Mouse (Mus musculus) mesoderm, embryonic 11.5 days (tissue): ENCODE results near the gene Rxfp2.

Experiments
- DNase-seq: peaks from one replicate; pipeline ENCODE4 v3.0.0-alpha.2; 2012; ENCODE audit warnings: low read depth, low spot score

Rxfp2 gene

GRCm38 (mm10) chr5:150044533-150044932 lies 26.1 kb downstream of the Rxfp2 start:
- no peak for DNase-seq

DNA sequence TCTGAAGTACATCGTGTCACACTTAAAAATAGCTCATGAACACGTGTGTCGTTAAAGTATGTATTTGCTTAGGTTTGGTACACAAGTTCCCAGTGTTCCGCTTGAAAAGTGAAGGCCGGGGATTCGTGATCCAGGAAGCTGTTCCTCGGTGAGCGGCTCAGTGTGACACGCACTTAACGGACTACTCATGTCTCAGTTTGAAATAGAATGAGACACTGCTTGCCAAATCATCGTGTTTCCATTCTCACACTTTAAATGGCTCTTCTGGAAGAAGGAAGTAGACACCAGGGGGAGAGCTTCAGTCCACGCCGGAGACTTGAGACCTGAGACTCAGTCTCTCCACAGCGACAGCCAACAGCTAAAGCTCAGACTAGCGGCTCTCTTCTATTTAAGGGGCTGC lies 28.0 kb downstream of the Rxfp2 start:
- no peak for DNase-seq

- peak; percentile 54 for DNase-seq
These were observed 31.5 kb downstream of the Rxfp2 start for GRCm38 (mm10) chr5:150049946-150050345.

- peak; percentile 55 for DNase-seq
These were observed 33.4 kb downstream of the Rxfp2 start for GRCm38 (mm10) chr5:150051828-150052227.

GRCm38 (mm10) chr5:150053294-150053693 lies 34.8 kb downstream of the Rxfp2 start:
- DNase-seq, result no peak

DNA sequence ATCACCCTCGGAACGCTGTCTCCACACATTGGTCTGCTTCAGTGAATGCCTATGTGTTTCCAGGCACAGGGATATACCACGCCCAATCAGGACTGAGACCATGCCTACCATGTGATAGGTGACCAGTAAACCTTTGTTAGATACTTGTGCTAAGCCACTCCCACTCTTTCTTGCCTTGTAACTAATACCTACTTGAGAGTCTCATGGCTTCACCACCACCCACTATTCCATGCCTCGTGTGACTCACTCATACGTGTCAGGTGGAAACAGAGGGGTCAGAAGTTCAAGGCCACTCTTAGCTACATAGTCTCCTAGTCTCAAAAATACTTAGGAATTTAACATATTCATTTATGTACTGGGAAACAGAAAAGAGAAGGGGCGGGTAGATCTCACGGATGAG lies 35.5 kb downstream of the Rxfp2 start:
- DNase-seq, result no peak

GRCm38 (mm10) chr5:150055322-150055721 lies 36.8 kb downstream of the Rxfp2 start:
- no peak for DNase-seq

DNA sequence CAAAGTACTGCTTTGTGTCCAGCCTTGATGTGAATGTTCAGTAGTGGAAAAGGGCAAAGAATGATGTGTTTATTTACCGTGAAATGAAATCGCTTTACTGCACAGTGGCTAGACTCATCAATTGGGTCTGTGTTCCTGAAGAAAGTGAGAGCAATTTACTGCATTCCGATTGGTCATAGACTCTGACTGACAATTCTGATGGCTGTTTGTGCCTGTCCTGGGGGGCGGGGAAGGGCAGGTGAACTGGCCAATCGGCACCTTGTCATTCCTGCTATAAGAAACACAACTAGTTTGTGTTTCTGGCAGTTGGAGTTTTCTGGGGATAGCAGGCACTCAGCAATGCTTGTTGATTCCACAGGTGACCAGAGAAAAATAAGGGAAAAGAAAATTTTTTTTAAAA lies 37.6 kb downstream of the Rxfp2 start:
- DNase-seq, result no peak

DNA sequence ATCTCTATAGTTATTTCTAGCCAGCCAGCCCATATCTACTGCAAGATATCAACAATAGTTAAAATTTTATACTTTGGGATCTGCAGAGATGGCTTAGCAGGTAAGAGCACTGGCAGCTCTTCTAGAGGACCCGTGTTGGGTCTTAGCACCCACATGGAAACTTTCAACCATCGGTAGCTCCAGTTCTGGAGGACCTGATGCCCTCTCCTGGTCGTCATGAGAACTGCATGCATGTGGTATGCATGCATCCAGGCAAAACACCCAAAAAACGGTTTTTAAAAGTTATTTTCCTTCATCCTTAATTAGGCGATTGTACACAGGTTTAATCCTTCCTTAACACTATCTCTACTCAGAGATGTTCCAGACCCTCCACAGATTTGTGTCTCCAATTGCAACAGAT lies 40.4 kb downstream of the Rxfp2 start:
- no peak for DNase-seq

DNA sequence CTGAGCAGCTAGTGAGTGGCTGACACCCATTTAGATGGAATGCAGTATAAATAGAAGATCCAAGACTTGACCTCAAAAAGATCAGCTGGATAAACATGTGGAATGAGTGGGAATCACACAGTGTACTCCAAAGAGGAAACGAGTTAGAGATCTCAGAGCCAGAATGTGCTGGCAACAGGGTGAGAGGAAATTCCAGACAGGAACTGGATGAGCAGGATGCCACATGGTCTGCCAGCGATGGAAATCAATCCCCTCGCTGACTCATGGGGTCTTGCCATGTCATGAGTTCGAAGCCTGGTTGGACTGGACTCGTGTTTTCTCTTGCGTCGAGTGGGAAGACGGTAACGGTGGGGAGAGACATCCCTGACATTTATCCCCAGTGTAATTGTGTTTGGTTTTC lies 41.0 kb downstream of the Rxfp2 start:
- DNase-seq, result no peak

- DNase-seq, result no peak
These were observed 42.6 kb downstream of the Rxfp2 start for GRCm38 (mm10) chr5:150061086-150061485.

DNA sequence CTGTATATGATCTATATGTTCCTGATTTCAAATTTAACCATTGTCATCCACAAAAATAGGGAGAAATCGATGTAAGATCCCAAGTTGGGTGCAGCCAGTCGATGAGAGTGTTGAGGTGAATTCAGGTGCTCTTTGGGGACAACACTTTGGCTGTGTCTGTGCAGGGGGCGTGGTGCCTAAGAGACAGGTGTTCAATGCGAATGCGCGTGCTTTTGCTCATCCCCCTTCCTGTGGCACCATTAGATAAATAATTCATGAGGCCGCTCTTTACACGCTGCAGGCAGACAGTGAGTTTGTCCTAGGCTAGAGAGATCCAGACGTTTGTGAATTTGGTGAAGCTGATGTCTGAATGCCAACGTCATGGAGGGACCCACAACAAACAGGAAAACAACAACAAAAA lies 45.8 kb downstream of the Rxfp2 start:
- no peak for DNase-seq

GRCm38 (mm10) chr5:150070086-150070485 lies 51.6 kb downstream of the Rxfp2 start:
- DNase-seq, result no peak

DNA sequence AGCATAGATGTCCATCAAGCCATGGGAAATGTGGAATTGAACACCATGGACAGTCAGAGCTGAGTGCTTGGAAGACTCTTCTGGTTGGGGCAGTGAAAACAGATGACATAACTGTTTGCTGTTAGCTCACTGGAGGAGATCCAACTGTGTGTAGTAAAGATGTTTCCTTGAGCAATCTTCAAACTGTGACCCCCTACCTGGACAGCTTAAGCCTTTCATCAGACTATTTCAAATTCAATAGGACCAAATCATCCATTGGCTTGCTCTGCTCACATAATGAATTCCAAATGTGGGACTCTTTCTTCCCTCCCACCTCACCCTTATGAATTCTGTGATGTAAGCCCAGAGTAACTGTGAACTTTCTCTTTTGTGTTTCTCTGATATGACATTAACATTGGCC lies 53.3 kb downstream of the Rxfp2 start:
- DNase-seq, result no peak

DNA sequence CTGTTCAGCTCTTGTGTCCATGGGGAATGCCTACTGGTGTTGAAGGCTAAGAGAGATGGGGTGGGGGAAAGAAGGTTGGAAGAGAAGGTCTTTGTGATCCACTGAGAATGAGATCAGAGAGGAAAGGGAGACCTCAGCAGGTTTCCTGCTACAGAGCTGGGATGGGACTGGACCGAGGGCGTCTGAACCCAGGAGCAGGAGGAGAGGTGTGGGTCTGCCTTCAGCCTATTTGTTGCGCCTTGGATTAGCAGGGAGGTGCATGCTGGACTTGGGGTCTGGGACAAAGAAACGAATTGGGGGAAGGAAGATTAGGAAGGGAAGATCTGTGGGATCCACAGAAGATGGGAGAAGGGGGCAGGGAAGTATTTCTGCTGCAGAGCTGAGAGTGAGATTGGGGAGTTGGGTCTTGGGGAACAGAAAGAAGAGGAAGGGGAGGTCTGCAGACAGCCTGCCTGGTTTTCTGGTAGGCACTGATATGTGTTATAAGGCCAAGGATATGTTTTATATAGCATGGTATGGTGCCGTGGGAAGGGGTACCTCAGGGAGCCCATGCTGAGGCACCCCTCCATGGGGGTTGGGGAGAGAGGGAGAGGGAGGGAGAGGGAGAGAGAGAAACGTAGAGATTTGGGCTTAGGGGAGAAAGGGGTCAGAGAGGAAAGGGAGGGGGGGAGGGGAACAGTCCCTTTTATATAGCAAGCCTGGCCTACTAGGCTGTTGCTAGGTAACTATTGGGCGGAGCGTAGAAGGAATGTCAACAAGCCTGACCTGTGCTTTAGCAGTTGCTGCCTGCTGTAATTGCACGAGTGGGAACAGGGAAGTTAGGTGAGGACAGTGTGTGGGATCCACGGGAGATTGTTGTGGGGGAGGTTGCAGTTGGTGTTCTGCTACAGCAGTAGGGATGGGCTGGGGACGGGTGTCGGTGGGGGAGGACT lies 61.7 kb downstream of the Rxfp2 start:
- DNase-seq, result peak; percentile 51

GRCm38 (mm10) chr5:150082696-150083095 lies 64.2 kb downstream of the Rxfp2 start:
- no peak for DNase-seq

DNA sequence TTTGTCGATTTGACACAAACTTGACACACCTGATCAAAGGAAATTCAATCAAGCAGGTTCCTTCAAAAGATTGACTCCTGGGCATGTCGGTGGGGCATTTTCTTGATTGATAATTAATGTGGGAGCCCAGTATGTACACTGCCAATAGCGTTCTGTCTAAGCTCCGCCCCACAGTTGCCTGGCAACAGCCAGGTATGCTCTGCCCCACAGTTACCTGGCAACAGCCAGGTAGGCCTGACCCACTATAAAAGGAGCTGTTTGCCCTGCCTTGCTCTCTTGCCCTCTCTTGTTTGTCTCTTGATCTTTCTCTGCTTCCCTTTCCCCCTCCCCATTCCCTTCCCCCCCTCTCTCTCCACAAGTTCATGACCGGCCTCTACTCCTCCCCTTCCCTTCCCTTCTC lies 64.7 kb downstream of the Rxfp2 start:
- no peak for DNase-seq

DNA sequence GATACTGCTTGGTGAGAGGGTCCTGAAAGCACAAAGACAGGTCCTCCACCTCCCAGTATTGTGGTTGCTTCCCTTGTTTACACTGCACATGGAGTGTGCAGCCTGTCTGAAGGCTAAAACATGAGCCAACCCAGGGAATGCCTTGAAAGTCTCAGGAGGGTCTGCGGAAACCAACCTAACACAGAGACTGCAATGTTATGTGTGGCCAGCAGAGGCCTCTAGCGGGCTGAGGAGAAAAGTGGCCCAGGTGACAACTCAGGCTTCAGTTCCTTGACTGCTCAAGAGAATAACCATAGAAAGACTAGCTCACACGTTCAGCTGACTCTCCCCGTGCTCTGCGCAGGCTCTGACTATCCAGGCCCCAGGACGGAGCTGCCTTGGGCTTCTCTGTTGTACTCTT lies 79.1 kb downstream of the Rxfp2 start:
- DNase-seq, result peak; percentile 63

DNA sequence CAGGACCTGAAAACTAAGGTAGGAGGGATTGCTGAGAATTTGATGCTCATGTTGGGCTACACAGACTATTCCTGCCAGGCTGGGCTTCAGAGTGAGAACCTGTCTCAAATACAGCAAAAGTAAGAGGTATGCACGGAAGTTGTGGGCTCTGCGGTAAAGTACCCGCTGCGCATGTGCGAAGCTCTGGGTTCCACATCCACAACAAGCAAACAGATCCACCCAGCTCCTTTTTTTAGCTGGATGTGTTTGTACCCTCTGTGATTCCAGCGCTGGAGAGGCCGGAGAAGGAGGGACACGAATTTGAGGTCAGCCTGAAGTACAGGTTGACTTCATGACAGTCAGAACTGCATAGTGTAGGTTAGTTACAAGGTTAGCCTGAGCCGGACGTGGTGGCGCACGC lies 80.3 kb downstream of the Rxfp2 start:
- no peak for DNase-seq

DNA sequence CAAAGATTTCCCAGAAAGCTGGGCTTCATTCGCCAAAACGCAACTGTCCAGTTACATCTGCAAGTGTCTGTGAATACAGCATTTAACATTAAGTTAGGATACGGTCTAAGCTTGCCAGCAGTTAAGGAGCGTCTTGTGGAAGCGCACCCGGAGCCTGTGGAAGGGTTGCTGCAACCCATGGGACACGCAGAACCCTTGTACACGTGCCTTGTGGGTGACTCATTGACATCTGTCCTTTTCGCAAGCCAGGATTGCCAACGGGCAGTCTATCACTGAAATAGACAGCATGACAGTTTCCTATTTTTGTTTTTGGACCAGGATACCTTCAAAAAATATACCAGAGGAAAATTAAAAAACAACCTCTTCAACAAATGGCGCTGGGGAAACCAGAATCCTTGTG lies 83.3 kb downstream of the Rxfp2 start:
- no peak for DNase-seq

DNA sequence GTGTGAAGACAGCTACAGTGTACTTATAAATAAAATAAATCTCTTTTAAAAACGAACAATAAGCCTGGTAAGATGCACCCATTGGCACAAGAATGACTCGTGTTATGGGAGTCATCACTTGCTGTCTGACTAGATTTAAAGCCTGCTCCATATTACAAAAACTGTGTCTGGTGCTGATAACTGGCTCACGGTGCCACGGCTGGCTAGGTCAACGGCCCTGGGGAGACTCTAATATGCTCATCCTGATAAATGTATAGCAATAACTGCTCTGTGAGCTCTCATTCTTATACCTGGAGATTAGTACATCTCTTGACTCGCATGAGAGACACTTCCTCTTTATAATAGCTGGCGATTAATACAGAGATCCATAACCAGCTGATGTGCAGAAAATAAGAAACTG lies 87.9 kb downstream of the Rxfp2 start:
- no peak for DNase-seq

DNA sequence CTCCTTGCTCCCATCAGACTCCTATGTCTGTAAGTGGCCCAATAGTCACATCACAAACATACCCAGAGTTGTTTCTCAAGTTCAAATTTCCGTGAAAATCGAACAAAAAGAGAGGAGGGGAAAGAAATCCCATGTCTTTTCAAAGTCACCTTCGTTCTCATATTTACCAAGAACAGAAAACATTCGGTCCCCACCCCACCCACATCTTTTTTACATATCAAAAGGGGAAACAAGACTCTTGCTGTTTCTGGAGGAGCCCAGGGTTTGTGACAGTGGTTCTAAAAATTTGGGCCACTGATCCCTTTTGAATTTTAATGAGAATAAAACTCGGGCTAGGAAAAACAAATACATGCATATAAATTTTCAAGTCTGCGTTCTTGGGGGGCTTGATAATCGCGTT lies 92.8 kb downstream of the Rxfp2 start:
- DNase-seq, result no peak

DNA sequence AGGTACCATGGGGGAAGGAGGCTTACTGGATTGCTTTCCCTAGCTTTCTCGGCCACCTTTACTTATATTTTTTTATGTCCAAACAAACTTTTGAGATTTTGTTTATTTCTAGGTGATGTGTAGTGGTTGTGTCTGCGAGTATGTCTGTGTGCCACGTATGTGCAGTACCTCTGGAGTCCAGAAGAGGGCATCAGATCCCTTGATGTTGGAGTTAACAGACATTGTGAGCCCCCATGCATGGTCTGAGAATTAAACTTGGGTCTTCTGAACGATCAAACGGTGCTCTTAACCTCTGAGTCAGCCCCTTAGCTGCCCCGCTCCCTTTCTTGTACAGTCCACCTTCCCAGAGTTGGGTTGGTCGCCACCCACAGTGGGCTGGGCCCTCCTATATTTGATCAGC lies 95.5 kb downstream of the Rxfp2 start:
- DNase-seq, result no peak

DNA sequence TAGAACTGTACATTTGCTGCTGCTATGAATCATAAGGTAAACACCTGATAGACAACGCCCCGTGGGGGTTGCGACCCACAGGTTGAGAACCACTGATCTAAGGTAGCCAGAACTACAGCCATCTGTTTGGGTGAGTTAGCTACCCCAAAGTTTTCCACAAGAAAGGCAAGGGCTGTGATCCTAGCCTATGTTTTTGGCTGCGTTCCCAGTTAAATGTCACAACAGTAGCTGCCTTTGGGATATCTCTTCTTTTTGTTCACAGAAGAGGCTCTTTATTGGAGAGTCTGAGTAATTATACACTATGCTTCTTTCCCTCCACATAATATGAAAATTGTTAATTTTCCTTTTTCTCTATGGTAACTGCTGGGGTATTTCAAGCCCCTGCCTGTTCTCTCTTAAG lies 96.3 kb downstream of the Rxfp2 start:
- no peak for DNase-seq
